ENCODE assay signal across 9 mouse cellular contexts in the genomic region with DNA sequence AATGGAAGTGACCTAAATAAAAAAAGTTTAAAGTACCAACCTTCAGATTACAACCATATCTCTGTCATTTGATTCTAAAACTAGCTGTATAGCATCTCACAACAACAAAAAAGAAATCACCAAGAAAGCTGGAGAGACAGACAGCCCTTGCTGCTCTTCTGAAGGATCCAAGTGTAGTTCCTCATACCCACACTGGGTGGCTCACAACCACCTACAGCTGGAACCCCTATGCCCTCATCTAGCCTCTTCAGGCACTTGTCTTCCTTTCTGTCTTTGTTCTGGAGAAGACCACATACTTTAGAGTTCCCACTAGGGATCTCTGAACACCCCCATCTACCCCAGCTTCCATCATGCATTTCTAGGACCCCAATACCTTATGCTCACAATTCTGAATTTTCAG.
DNase-seq lines count a peak whose midpoint lies in the region; ATAC-seq and TF ChIP-seq lines count a peak whose summit lies in the region.
"Had no signal": no experiment of that assay in that cellular context is flagged by ENCODE, and none has a peak within 500 bp of the region (broad histone marks: within the 10 kb centered on the region; RNA-seq: fewer than 3 reads in every experiment).

No protein-coding gene starts in this region.

- TF ChIP-seq POLR2A in testis, adult 2 months (IDR thresholded peaks at IDR 0.05; ENCODE audit: control insufficient read depth, low read depth, low read length), result no peak
- no peak for TF ChIP-seq POLR2A in cortical plate, adult 2 months (IDR thresholded peaks at IDR 0.05; ENCODE audit: extremely low read depth, insufficient read depth, low read length)

- no peaks in the 10 kb centered on the region for H3K27me3 ChIP-seq in testis, adult 2 months (ENCODE audit: control insufficient read depth, insufficient read depth, low read length)
- H3K27me3 ChIP-seq: forebrain, embryonic 12.5 days had no signal

- H3K27ac ChIP-seq in testis, adult 2 months (ENCODE audit: control insufficient read depth, insufficient read depth, low read depth, low read length), result no peak overlapping the region
- no peak overlapping the region for H3K27ac ChIP-seq in cortical plate, adult 2 months (ENCODE audit: insufficient read depth, low read length)
- H3K27ac ChIP-seq: forebrain, embryonic 12.5 days; macrophage had no signal

- DNase-seq in heart, postnatal 10 days, result peak; percentile 5 to 11
- no peak for DNase-seq in heart, adult 8-10 months (ENCODE audit: low spot score)
- no peak for DNase-seq in testis, postnatal 14 days (ENCODE audit: low spot score)
- no peak for DNase-seq in B cell, adult 2 months

- intact Hi-C loops in heart, postnatal 10 days (cut with DNase I), result loop anchor here (2.0 to 5.0 kb wide), 2 partner anchors 59 to 1017 kb away; no protein-coding TSS in a partner anchor

- peak; percentile 10; the same call in 1 of the 2 replicates for TF ChIP-seq CTCF in testis, adult 2 months (IDR thresholded peaks at IDR 0.05; ENCODE audit: control insufficient read depth, insufficient read depth, insufficient replicate concordance, low read depth, low read length)
- TF ChIP-seq CTCF in cortical plate, adult 2 months (IDR thresholded peaks at IDR 0.05; ENCODE audit: extremely low read depth, insufficient read depth, low read length), result peak; percentile 44

- H3K36me3 ChIP-seq in testis, adult 2 months (ENCODE audit: control insufficient read depth, insufficient read depth, low read length), result no peaks in the 10 kb centered on the region
- H3K36me3 ChIP-seq: forebrain, embryonic 12.5 days had no signal

- H3K4me1 ChIP-seq in testis, adult 2 months (ENCODE audit: control insufficient read depth, insufficient read depth, low read length), result no peaks in the 10 kb centered on the region
- H3K4me1 ChIP-seq in cortical plate, adult 2 months (ENCODE audit: control insufficient read depth, insufficient read depth, low read length), result no peaks in the 10 kb centered on the region
- H3K4me1 ChIP-seq: forebrain, embryonic 12.5 days had no signal

- H3K4me3 ChIP-seq in testis, adult 2 months (ENCODE audit: control insufficient read depth, low read depth, low read length), result no peak overlapping the region
- H3K4me3 ChIP-seq in cortical plate, adult 2 months (ENCODE audit: insufficient read depth, low read length), result no peak overlapping the region
- H3K4me3 ChIP-seq: forebrain, embryonic 12.5 days had no signal

- no peak for ATAC-seq in granulocyte monocyte progenitor cell, adult 5-6 weeks (replicated peaks; ENCODE audit: poor library complexity, severe bottlenecking)

Comparison
In these comparisons a context has a peak if more than half of its experiments do, and no peak if none do; other contexts are left out.
1. DNase-seq: peak in heart, postnatal 10 days (2 of 2); none in heart, adult 8-10 months (single experiment), testis, postnatal 14 days (single experiment) and B cell, adult 2 months (0 of 2).